Mouse (Mus musculus) granulocyte monocyte progenitor cell, adult 5-6 weeks (primary cell): ENCODE measurements around the gene Gvin1. TPM values are rescaled to one million over a fixed set of nuclear protein-coding genes. Genes with fewer than 3 reads are reported as not detected.
"Not testable (repeated sequence)": the region's sequence is repeated elsewhere in the genome, so short reads cannot be mapped to it uniquely, and the experiment has no call there.

ENCODE experiments used
- ATAC-seq: replicated peaks from 2 replicates; pipeline ENCODE4 v1.8.0; 2016; ENCODE audit warnings: mild to moderate bottlenecking, moderate TSS enrichment, inconsistent platforms; ENCODE audit not compliant: poor library complexity, severe bottlenecking
- total RNA-seq, 2 experiments: library from RNA; stranded (forward) in 1 of 2; stranded (reverse) in 1 of 2; fragments of 200-712, 200-1000 nt in 1 of 2; fragments of >200 nt in 1 of 2; fragmentation: Nextera tagmentation in 1 of 2; gene quantifications; 2 replicates each; pipeline ENCODE4 v1.2.3; 2014 to 2017

Gvin1 gene
- total RNA-seq (2014; fragmentation: Nextera tagmentation) = 10.6 and 15.7 TPM in 2 replicates
- total RNA-seq (2017) = 36.4 and 44.4 TPM in 2 replicates

DNA sequence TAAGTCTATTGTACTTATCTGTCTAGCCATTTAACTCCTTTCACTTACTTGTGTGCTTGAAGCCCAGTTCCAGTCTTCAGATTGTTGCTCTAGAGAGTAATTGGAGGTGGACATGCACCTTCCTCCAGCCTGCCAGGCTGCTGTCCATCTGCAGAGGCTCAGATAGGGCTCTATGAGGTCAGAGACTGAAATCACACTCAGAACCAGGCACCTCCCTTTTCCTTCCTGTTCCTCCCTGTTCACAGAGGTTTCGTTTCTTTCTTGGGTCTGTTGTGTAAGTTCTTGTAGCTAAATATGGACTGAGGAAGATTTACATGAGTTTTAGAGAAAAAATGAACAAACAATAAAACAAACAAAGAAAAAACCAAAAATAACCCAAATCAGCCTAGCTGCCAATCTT lies at the start of gene Gvin1:
Gvin1 (minus strand) TSS at position 150 of the 400 bp plus-strand sequence.
- ATAC-seq = peak; percentile 97

DNA sequence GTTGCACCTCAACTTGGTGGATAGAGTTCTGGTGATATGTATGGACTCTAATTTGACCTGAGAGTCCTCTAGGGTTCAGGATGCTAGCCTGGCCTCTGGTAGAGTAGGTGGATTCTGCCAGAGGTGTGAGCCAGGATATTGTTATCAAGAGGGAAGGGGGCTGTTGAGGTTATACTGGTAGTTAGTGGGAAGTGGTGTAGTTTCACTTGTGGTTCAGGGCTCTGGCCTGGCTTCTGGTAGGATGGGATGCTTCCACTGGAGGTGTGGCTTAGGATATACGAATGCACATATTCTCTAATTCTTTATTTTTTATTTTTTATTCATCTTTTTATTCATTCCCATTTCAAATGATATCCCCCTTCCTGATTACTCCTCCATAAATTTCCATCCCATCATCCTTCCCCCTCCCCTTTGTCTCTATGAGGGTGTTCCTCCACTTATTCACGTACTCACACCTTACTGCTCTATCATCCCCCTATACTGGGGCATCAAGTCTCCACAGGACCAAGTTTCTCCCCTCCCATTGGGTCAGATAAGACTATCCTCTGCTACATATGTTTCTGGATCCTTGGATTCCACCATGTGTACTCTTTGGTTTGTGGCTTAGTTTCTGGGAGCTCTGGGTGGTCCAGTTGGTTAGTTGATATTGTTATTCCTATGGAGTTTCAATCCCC lies 36.9 kb upstream of the Gvin1 start:
- peak; percentile 35; the same call in 1 of the 2 replicates for ATAC-seq

DNA sequence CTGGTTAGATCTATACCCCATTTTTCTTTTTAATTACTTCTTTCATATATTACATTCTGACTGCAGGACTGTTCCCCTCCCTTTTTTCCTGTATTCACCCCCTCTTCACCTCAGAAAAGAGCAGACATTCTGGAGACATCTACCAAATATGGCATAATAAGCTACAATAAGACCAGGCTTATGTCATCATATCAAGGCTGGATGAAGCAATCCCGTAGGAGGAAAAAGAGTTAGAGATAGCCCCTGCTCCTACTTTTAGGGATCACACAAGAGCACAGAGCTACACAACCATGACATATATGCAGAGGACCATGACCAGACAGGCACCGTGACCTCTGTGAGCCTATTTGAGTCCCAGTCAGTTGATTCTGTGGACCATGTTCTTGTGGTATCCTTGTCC lies 33.8 kb upstream of the Gvin1 start:
- peak; percentile 73 for ATAC-seq

DNA sequence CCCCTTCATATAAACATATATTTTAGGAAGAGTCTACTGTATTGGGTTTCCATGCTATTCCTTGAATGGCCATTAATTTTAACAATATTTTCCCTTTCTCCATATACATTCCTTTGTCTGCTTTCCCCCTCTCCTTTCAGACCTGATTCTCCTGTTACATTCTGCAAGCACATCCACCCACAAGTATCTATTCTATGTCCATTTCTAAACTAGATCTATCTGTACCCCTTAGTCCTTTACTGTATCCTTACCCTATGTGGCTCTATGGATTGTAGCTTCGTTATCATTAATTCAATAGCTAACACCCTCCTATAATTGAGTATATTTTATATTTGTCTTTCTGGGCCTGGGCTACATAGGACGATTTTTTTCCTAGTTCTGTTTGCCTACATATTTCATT lies 33.1 kb upstream of the Gvin1 start:
- ATAC-seq = no peak

DNA sequence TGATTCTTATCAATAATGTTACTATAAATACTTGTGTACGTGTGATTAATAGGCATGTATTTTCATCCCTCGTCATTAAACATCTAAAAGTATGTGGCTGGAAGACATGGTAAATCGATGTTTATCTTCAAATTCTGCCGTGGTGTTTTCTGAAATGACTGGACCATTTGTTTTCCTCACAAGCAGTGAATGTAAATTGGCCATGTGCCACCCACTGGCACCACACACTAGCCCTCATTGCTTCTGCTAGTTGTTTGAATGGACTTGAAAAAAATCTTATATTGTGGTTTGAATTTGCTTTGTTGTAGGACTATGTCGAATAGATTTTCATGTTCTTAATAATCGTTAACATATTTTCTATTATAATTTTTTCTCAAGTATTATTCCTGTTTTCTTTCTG lies 30.5 kb upstream of the Gvin1 start:
- ATAC-seq = no peak

DNA sequence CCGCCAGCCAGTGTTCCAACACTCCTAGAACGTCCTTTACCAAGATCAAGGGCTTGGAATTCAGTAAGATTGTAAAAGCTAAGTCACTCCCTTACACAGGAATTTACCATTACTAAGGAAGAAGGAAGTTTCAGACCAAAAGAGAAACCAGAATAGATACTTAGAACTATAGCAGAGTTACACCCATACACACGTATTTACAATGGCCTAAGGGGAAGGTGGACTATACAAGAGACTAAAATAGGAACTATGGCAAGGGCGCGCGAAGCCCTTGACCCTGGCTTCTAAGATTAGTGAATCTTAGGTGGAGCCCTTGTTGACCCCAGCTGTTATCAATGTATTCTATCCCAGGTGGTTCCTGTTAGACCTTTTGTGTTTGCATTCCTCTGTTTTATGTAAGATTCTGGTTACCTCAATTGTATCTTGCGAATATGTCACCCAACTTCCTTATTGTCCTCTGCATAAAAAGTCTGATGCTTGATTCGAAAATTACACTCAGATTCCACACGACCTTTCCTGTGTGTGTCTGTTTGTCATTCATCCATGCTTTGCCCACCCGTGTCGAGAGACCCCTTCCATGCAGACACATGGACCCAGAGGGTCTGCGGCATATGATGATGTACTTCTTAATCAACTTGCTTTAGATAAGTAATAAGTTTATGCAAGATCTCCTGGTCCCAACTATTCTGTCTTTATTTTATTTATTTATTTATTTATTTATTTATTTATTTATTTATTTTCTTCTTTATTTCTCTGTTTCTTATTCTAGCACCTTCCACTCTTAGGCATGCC lies 25.6 kb upstream of the Gvin1 start:
- ATAC-seq = not testable (repeated sequence)

DNA sequence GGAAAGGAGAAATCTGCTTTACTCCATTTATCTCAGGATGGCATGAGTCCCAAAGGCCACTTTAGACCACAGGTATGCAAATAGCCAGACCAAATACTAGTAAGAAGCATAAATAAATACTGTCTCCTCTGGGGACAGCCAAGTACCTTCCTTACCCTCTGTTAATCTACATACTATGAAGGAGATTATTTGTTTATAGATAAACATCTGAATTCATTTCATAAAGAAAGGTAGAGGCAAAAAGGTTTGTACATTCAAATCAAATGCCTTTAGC lies 22.0 kb upstream of the Gvin1 start:
- ATAC-seq = no peak

DNA sequence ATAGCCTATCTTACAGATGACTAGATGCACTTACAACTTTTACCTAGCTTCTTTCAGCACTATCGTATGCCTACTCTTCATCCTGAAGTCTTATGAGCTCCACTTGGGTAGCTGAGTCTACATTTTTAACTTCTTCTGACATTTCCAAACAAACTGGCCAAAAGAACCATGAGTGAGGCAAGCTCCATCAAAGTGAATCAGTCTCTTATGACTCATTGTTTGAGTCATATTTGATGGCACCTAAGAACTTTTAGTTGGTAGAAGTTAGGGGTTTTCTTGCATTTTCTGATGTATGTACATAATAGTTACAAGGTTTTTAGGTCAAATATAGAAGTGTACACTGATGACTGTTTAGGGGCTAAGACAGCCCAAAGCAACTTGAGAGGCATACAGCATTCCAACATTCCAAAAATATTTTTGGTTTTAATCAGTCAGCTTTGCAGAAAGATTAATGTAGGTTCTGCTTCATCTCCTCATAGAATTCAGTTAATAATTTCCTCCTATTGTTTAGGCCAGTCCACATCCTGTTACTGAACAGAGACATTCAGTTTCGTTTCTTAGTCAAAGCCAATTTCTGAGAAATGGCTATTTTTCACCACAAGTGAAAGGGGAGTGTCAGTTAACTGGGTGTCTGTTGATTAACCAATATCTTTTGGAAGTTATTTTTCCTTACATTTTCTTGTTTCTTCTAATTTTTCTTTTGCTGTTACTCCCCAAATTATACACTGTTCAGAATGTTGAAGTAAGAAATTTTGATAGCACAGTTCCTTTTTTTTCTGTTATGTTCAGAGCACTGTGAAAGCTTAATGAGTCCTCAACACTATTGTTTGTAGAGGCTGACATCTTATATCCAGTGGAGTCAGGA lies 21.4 kb upstream of the Gvin1 start:
- peak; percentile 89 for ATAC-seq

DNA sequence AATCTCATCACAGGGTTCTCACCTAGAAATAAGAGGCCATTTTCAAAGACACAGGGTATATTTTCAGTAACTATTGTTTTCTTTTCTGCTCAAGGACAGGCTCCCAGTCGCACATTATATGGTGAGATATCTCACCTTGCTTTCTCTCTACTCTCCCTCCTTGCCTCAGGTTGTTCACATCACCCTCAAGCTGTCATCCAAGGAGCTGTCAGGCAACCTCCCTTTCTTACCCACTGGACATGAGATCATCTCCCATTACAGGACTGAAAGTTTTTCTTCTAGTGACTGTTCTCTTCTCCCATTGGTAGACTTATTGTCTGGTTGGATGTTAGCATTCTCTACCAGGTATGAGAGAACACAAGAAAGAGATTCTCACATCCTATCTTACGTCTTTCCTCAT lies 20.5 kb upstream of the Gvin1 start:
- no peak for ATAC-seq

DNA sequence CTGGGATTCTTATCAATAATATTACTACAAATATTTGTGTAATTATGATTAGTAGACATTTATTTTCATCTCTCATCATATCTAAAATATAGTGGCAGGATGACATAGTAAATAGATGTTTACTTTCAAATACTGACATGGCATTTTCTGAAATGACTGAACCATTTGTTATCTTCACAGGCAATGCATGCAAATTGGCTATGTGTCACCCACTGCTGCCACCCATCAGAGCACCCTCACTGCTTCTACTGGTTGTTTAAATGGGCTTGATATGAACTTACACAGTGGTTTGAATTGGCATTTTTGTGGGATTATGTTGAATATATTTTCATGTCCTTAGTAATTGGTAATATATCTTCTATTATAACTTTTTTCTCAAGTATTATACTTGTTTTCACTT lies 784 bp upstream of the Gvin1 start:
- not testable (repeated sequence) for ATAC-seq

DNA sequence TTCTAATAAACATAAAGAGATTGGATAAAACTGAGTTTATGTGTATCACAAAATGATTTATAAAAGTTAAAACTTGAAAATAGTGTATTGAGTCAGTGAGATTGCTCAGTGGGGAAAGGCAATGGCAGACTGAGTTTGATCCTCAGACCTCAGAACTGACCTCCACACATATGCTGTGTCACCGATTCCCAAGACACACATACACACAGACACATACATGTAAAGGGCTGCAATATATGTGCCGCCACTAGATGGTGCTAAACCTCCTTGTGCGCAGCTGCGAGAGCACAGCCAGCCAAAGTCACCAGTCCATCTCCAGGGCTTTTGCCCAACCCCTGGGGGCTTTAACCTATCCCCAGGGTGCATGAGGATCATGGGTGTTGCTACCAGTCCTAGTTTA lies 1.4 kb downstream of the Gvin1 start:
- ATAC-seq = peak; percentile 81

DNA sequence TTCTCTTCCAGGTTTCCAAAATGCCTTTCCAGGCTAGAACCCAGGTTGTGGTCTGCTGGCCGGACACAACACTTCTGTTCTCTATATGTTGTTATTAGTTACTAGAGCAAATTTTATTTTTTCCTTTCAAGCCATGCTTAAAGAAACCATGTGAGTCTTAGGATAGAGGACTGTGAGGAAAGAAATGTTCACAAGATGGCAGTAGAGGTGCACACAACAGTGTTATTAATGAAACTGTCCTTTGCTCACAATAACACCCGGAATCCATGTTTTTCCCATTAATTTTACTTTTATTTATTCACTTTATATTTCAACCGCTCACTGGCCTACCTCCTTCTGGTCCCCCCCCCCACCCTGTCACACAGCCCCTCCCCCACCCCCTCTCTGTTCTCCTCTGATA lies 8.5 kb downstream of the Gvin1 start:
- ATAC-seq = peak; percentile 97

DNA sequence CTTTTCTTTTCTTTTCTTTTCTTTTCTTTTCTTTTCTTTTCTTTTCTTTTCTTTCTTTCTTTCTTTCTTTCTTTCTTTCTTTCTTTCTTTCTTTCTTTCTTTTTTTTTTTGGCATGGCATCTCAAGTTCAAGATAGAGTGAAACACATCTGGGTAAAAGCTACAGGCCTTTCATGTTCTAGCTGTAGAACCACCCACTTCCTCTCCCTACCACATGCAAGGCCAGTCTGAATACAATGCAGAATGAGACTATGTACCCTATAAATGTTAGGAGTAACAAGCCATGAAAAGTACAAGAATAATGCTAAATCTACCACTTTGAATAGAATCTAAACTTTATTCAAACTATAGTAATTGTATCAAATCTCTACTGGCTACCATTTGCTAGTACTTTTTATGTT lies 38.1 kb downstream of the Gvin1 start:
- not testable (repeated sequence) for ATAC-seq

DNA sequence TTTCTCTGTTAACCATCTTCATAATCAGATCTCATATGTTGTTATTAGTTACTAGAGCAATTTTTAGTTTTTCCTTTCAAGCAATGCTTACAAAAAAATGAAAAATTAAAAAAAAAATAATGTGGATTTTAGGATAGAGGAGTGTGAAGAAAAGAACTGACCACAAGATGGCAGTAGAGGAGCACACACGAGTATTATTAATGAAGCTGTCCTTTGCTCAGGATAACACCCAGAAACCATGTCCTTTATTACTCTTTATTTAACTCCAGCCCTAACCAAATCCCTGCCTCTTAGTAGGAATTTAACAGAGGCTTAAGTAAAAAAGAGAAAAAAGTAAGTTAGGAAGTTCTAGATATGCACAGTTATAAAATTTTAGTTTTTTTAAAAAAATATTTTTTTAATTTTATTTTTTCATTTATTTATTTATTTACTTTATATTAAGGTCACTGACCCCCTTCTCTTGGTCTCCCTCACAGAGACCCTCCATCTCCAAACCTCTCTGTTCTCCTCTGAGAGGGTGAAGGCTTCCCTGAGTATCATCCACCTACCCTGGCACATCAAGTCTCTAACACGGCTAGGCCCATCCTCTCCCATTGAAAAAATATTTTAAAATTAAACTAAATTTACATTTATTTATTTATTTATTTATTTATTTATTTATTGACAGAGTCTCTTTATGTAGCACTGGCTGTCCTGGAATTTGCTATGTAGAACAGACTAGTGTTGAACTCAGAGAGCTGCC lies 69.9 kb downstream of the Gvin1 start:
- peak; percentile 86; the same call in 1 of the 2 replicates for ATAC-seq

DNA sequence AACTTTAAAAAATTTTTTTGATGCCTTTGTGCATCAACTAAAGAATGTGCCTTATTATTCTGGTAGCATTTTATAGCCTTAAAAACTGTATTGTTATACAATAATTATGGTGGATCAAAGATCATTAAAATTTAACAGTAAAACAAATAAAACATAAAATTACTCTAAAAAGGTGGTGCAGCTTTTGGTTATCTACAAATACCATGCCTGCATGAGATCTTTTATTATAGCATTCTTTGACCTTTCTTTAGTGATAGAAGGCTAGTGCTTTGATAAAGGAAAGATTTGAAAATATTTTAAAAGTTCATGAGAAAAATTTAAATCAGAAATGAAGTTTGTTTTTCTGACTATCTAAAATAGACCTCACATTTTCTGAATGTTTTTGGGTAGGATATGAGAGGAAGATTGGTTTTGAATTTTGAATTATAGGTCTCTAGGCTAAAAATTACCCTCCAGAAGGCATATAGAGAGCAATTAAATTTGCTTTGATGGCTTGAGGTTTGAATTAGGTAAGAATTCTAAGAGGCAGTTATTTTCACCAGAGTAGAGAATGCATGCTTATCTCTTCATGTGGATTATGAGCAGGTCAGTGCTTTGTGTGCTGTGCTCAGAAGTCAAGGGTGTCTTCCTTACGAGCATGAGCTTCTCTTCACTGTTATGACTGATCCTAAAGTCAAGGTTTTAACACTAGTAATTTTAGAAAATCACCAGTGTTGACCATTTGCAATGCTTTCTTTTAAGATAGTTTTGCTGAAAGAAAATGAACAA lies 73.8 kb downstream of the Gvin1 start:
- not testable (repeated sequence) for ATAC-seq

DNA sequence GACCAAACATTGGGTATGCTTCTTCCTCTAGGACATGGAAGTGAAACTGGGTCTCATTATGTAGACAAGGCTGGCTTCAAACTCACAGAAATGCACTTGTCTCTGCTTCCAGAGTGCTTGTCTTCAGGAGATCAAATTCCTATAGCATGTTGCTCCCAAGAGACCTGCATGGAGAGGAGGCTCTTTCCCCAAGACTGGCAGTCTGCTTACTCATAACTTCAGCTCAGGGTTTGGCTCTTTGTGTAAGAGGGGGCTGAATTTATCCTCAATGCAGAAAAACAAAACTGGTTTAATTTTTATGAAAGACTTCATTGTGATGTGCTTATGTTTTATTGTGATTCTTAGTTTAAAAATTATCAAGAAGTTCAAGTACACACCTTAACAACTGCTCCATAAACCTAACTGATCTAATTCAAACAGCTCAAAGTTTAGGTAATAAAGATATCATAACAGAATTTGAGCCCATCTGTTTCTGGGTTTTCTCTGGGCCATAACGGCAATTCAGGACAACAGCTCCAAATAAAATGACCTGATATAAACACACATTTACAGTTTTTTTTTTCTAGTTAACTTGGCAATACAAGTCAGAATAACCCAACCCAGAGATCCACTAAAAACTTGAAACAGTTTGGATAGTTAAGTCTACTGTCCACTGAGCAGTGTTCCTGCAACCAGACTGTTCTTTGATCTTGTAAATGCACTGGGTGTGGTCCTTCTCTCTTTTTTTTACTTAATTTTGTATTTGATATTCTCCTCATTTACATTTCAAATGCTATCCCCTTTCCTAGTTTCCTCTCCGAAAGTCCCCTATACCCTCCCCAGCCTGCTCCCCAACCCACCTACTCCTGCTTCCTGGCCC lies 97.8 kb downstream of the Gvin1 start:
- not testable (repeated sequence) for ATAC-seq
